Mouse (Mus musculus): Measurements from ENCODE around the gene Psmd2. TPM values are rescaled to one million over a fixed set of nuclear protein-coding genes. Genes with fewer than 3 reads are reported as not detected.
A peak's percentile ranks its signal among the peaks of the same experiment; 100 is the strongest.

Gene Psmd2
- total RNA-seq, 2 experiments from 2014 or later, result 133 to 201 TPM

- ATAC-seq (replicated peaks; ENCODE audit: poor library complexity), result no peak
Observed at GRCm38 (mm10) chr16:20701316-20701715, 49.9 kb downstream of the Psmd2 start.

GRCm38 (mm10) chr16:20701729-20702521 lies 50.5 kb downstream of the Psmd2 start:
- no peak for ATAC-seq (replicated peaks; ENCODE audit: poor library complexity)

GRCm38 (mm10) chr16:20702522-20702893 lies 51.1 kb downstream of the Psmd2 start:
- ATAC-seq (replicated peaks; ENCODE audit: poor library complexity), result peak; percentile 82

GRCm38 (mm10) chr16:20703071-20703470 lies 51.6 kb downstream of the Psmd2 start:
- ATAC-seq (replicated peaks; ENCODE audit: poor library complexity), result no peak

GRCm38 (mm10) chr16:20703699-20704400 lies 52.4 kb downstream of the Psmd2 start:
- peak; percentile 17 for ATAC-seq (replicated peaks; ENCODE audit: poor library complexity)

- no peak for ATAC-seq (replicated peaks; ENCODE audit: poor library complexity)
Observed at GRCm38 (mm10) chr16:20705786-20706185, 54.3 kb downstream of the Psmd2 start.

GRCm38 (mm10) chr16:20706407-20707055 lies 55.1 kb downstream of the Psmd2 start:
- ATAC-seq (replicated peaks; ENCODE audit: poor library complexity), result no peak

- ATAC-seq (replicated peaks; ENCODE audit: poor library complexity), result no peak
Observed at GRCm38 (mm10) chr16:20708220-20708938, 56.9 kb downstream of the Psmd2 start.

GRCm38 (mm10) chr16:20708939-20709734 lies 57.7 kb downstream of the Psmd2 start:
- ATAC-seq (replicated peaks; ENCODE audit: poor library complexity), result no peak

- no peak for ATAC-seq (replicated peaks; ENCODE audit: poor library complexity)
Observed at GRCm38 (mm10) chr16:20710370-20710769, 58.9 kb downstream of the Psmd2 start.

- ATAC-seq (replicated peaks; ENCODE audit: poor library complexity), result peak; percentile 59
Observed at GRCm38 (mm10) chr16:20710810-20711209, 59.4 kb downstream of the Psmd2 start.

- no peak for ATAC-seq (replicated peaks; ENCODE audit: poor library complexity)
Observed at GRCm38 (mm10) chr16:20712190-20712589, 60.7 kb downstream of the Psmd2 start.

- no peak for ATAC-seq (replicated peaks; ENCODE audit: poor library complexity)
Observed at GRCm38 (mm10) chr16:20712889-20713288, 61.4 kb downstream of the Psmd2 start.

Other genes starting within 250 kb of the Psmd2 start
- 18.0 and 19.0 TPM in 2 replicates for gene Abcc5, start 225.3 kb upstream of the Psmd2 start, total RNA-seq (2015)
- 14.1 and 20.2 TPM in 2 replicates for gene Abcc5, start 225.3 kb upstream of the Psmd2 start, total RNA-seq (2017)
- gene Eif2b5, start 152.8 kb upstream of the Psmd2 start, total RNA-seq (2015), result 58.4 and 64.7 TPM in 2 replicates
- 85.8 and 87.2 TPM in 2 replicates for gene Eif2b5, start 152.8 kb upstream of the Psmd2 start, total RNA-seq (2017)
- gene Dvl3, start 134.7 kb upstream of the Psmd2 start, total RNA-seq (2015), result 23.5 and 26.7 TPM in 2 replicates
- gene Dvl3, start 134.7 kb upstream of the Psmd2 start, total RNA-seq (2017), result 3.2 and 3.3 TPM in 2 replicates
- gene Ap2m1, start 116.2 kb upstream of the Psmd2 start, total RNA-seq (2015), result 234 and 286 TPM in 2 replicates
- gene Ap2m1, start 116.2 kb upstream of the Psmd2 start, total RNA-seq (2017), result 143 and 149 TPM in 2 replicates
- 21.9 and 28.5 TPM in 2 replicates for gene Abcf3, start 103.1 kb upstream of the Psmd2 start, total RNA-seq (2015)
- 28.4 and 35.7 TPM in 2 replicates for gene Abcf3, start 103.1 kb upstream of the Psmd2 start, total RNA-seq (2017)
- not detected in 2 replicates for gene Vwa5b2, start 62.2 kb upstream of the Psmd2 start, total RNA-seq (2015)
- not detected in 2 replicates for gene Vwa5b2, start 62.2 kb upstream of the Psmd2 start, total RNA-seq (2017)
- gene Eef1akmt4, start 40.1 kb upstream of the Psmd2 start, total RNA-seq (2015), result 38.4 and 46.5 TPM in 2 replicates
- 6.4 and 8.0 TPM in 2 replicates for gene Eef1akmt4, start 40.1 kb upstream of the Psmd2 start, total RNA-seq (2017)
- not detected in 2 replicates for gene Gm49333, start 40.0 kb upstream of the Psmd2 start, total RNA-seq (2015)
- gene Gm49333, start 40.0 kb upstream of the Psmd2 start, total RNA-seq (2017), result not detected in 2 replicates
- gene Alg3, start 39.9 kb upstream of the Psmd2 start, total RNA-seq (2015), result 33.2 and 38.5 TPM in 2 replicates
- 20.4 and 21.4 TPM in 2 replicates for gene Alg3, start 39.9 kb upstream of the Psmd2 start, total RNA-seq (2017)
- gene Camk2n2, start 30.4 kb upstream of the Psmd2 start, total RNA-seq (2015), result 0.42 and 0.59 TPM in 2 replicates
- gene Camk2n2, start 30.4 kb upstream of the Psmd2 start, total RNA-seq (2017), result 0.10 and 0.96 TPM in 2 replicates
- 0.20 and 0.32 TPM in 2 replicates for gene Ece2, start 21.8 kb upstream of the Psmd2 start, total RNA-seq (2015)
- 0.71 TPM in 1 of 2 replicates, not detected in the other for gene Ece2, start 21.8 kb upstream of the Psmd2 start, total RNA-seq (2017)
- 164 and 172 TPM in 2 replicates for gene Eif4g1, start 16.7 kb downstream of the Psmd2 start, total RNA-seq (2015)
- gene Eif4g1, start 16.7 kb downstream of the Psmd2 start, total RNA-seq (2017), result 305 and 366 TPM in 2 replicates
- not detected in 2 replicates for gene Fam131a, start 41.6 kb downstream of the Psmd2 start, total RNA-seq (2015)
- gene Fam131a, start 41.6 kb downstream of the Psmd2 start, total RNA-seq (2017), result 0.17 TPM in 1 of 2 replicates, not detected in the other
- 75.3 and 99.4 TPM in 2 replicates for gene Polr2h, start 66.0 kb downstream of the Psmd2 start, total RNA-seq (2015)
- gene Polr2h, start 66.0 kb downstream of the Psmd2 start, total RNA-seq (2017), result 75.1 and 78.2 TPM in 2 replicates
- 0.34 and 1.3 TPM in 2 replicates for gene Clcn2, start 66.1 kb downstream of the Psmd2 start, total RNA-seq (2015)
- gene Clcn2, start 66.1 kb downstream of the Psmd2 start, total RNA-seq (2017), result 1.2 and 1.6 TPM in 2 replicates
- gene Chrd, start 81.5 kb downstream of the Psmd2 start, total RNA-seq (2015), result not detected in 2 replicates
- not detected in 2 replicates for gene Chrd, start 81.5 kb downstream of the Psmd2 start, total RNA-seq (2017)
- gene Thpo, start 82.9 kb downstream of the Psmd2 start, total RNA-seq (2015), result not detected in 2 replicates
- gene Thpo, start 82.9 kb downstream of the Psmd2 start, total RNA-seq (2017), result not detected in 2 replicates

Data from megakaryocyte progenitor cell, adult 5-6 weeks (primary cell).